Mouse (Mus musculus): Measurements from ENCODE around the gene Gm156.
"Not testable (repeated sequence)": the region's sequence is repeated elsewhere in the genome, so short reads cannot be mapped to it uniquely, and the experiment has no call there.

The Gm156 gene

GRCm38 (mm10) chr6:129784170-129784569, at the start of gene Gm156:
TSS of gene Gm156 (minus strand) at chr6:129784270.
- DNase-seq (ENCODE audit: low spot score): not testable (repeated sequence)

- DNase-seq (ENCODE audit: low spot score): no peak
Observed at GRCm38 (mm10) chr6:129825559-129825958, 41.5 kb upstream of the Gm156 start.

- no peak for DNase-seq (ENCODE audit: low spot score)
Observed at GRCm38 (mm10) chr6:129824004-129824403, 39.9 kb upstream of the Gm156 start.

- no peak for DNase-seq (ENCODE audit: low spot score)
Observed at GRCm38 (mm10) chr6:129817731-129818130, 33.7 kb upstream of the Gm156 start.

GRCm38 (mm10) chr6:129747654-129748032, 36.4 kb downstream of the Gm156 start:
- no peak for DNase-seq (ENCODE audit: low spot score)

GRCm38 (mm10) chr6:129747016-129747653, 36.9 kb downstream of the Gm156 start:
- DNase-seq (ENCODE audit: low spot score): no peak

- DNase-seq (ENCODE audit: low spot score): no peak
Observed at GRCm38 (mm10) chr6:129746151-129746550, 37.9 kb downstream of the Gm156 start.

GRCm38 (mm10) chr6:129740069-129740721, 43.9 kb downstream of the Gm156 start, which contains the start of gene Klri2:
TSS of gene Klri2 (minus strand) at chr6:129740484.
- DNase-seq (ENCODE audit: low spot score): no peak

- DNase-seq (ENCODE audit: low spot score): no peak
Observed at GRCm38 (mm10) chr6:129736414-129736813, 47.7 kb downstream of the Gm156 start.

- no peak for DNase-seq (ENCODE audit: low spot score)
Observed at GRCm38 (mm10) chr6:129727237-129727636, 56.8 kb downstream of the Gm156 start.

GRCm38 (mm10) chr6:129721390-129721789, 62.7 kb downstream of the Gm156 start:
- DNase-seq (ENCODE audit: low spot score): no peak

GRCm38 (mm10) chr6:129720487-129720886, 63.6 kb downstream of the Gm156 start:
- DNase-seq (ENCODE audit: low spot score): peak; percentile 7

- DNase-seq (ENCODE audit: low spot score): no peak
Observed at GRCm38 (mm10) chr6:129717032-129717431, 67.0 kb downstream of the Gm156 start, which contains the start of gene Klri1. TSS of gene Klri1 (minus strand) at chr6:129717132.
